Mouse (Mus musculus) small intestine, adult 2 months (tissue): ENCODE data around the gene Dlgap1. TPM values are rescaled to one million over a fixed set of nuclear protein-coding genes. Genes with fewer than 3 reads are reported as not detected.

Experiments used
- H3K27ac ChIP-seq: fragments of 200-500 bp; 2 replicates; pipeline ENCODE4 v1.5.1; 2012; ENCODE audit warnings: low read depth, low read length, control low read depth, inconsistent platforms; ENCODE audit not compliant: insufficient read depth
- H3K27me3 ChIP-seq: fragments of 200-500 bp; 2 replicates; pipeline ENCODE4 v1.6.1; 2012; ENCODE audit warnings: mild to moderate bottlenecking, moderate library complexity, low read length, inconsistent platforms; ENCODE audit not compliant: control insufficient read depth, insufficient read depth
- H3K36me3 ChIP-seq: fragments of 200-500 bp; 2 replicates; pipeline ENCODE4 v1.6.1; 2012; ENCODE audit warnings: mild to moderate bottlenecking, low read length, control low read depth, inconsistent platforms; ENCODE audit not compliant: control insufficient read depth, insufficient read depth
- H3K4me1 ChIP-seq: fragments of 200-500 bp; 2 replicates; pipeline ENCODE4 v1.6.1; 2012; ENCODE audit warnings: low read length, inconsistent platforms, mixed read lengths; ENCODE audit not compliant: control insufficient read depth, insufficient read depth, insufficient read length
- H3K4me3 ChIP-seq: fragments of 200-500 bp; 2 replicates; pipeline ENCODE4 v1.5.1; 2012; ENCODE audit warnings: low read depth, mild to moderate bottlenecking, control low read depth, inconsistent platforms, low read length, moderate library complexity
- CTCF ChIP-seq: fragments of 200-500 bp; IDR thresholded peaks from 2 replicates; pipeline ENCODE4 v1.5.1; 2012; ENCODE audit warnings: low read depth, mild to moderate bottlenecking, control low read depth, inconsistent platforms, low read length, moderate library complexity, mixed read lengths; ENCODE audit not compliant: insufficient replicate concordance, insufficient read length; ENCODE audit errors: extremely low read depth
- POLR2A ChIP-seq: fragments of 200-500 bp; IDR thresholded peaks from 2 replicates; pipeline ENCODE4 v1.6.1; 2012; ENCODE audit warnings: low read depth, mild to moderate bottlenecking, control low read depth, inconsistent platforms, low read length, moderate library complexity
- WGBS: fragments of 180-500 bp; shearing (Covaris S2); methylation state at CpG from one replicate; pipeline ENCODE4 v1.1.7; 2018; 5-methylcytosine and 5-hydroxymethylcytosine counted together
- polyA plus RNA-seq: library from polyadenylated mRNA; depleted of rRNA; stranded (reverse); fragments of >200 nt; gene quantifications from 2 replicates; pipeline ENCODE4 v1.2.3, GENCODE M21; 2012

Dlgap1 gene
- polyA plus RNA-seq, 1 experiment: 0.61 TPM

DNA sequence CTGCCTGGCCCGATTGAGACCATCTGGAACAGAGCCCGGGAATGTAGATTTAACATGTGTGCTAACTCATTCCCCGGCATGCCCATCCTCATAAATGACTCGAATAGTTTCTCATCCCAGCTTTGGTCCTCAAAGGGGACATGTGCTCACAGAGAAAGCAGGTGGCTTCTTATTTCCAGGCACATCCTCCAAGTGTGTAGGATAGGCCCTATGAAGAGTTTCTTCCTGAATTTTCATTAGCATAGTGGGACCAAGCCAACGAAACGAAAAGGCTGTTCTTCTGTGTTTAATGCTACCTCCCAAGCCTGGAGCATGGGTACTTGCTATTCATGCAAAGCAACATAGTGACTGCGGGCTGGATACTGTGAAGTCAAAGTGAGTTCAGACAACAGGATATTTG is 503.3 kb downstream of the Dlgap1 start:
- WGBS: 79% methylated on average over 7 of the region's 7 CpGs
- Histone ChIP-seq H3K4me3 (no peak overlapping the region), H3K36me3 (no peaks in the 10 kb centered on the region), H3K27me3 (no peaks in the 10 kb centered on the region), H3K27ac (no peak overlapping the region), H3K4me1 (no peaks in the 10 kb centered on the region)
- TF ChIP-seq CTCF (no peak), POLR2A (no peak)

- H3K36me3 ChIP-seq: no peaks in the 10 kb centered on the region
- H3K27ac ChIP-seq: no peak overlapping the region
- H3K4me3 ChIP-seq: no peak overlapping the region
- H3K4me1 ChIP-seq: no peaks in the 10 kb centered on the region
- WGBS: 70% methylated on average over 4 of the region's 4 CpGs
- no peak for TF ChIP-seq POLR2A
- TF ChIP-seq CTCF: no peak
- no peaks in the 10 kb centered on the region for H3K27me3 ChIP-seq
Measured at GRCm38 (mm10) chr17:70473871-70474270, 505.0 kb downstream of the Dlgap1 start.

- WGBS: 77% methylated on average over 4 of the region's 4 CpGs
- Histone ChIP-seq H3K27me3 (no peaks in the 10 kb centered on the region), H3K4me1 (no peaks in the 10 kb centered on the region)
Measured at GRCm38 (mm10) chr17:70483716-70484115, 514.8 kb downstream of the Dlgap1 start.

DNA sequence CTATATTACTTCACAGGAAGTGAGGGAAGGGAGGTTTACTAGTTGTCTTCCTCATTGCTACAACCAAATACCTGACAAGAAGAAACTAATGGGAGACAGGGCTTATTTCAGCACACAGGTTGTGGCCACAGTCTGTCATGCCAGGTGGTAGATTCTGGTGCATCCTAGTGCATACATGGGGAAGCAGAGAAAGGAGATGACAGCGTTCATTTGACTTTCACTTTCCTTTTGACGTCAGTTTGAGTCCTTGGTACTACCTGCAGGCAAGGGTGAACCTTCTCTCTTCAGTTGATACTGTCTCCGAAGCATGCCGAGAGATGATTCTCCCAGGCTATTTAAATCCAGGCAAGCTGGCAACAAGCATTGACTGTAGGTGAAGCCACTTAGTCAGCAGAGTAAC is 516.8 kb downstream of the Dlgap1 start:
- Histone ChIP-seq H3K4me1 (no peaks in the 10 kb centered on the region), H3K27ac (no peak overlapping the region), H3K27me3 (no peaks in the 10 kb centered on the region), H3K36me3 (no peaks in the 10 kb centered on the region), H3K4me3 (no peak overlapping the region)
- no peak for TF ChIP-seq CTCF
- 42% methylated on average over 4 of the region's 4 CpGs for WGBS

More at GRCm38 (mm10) chr17:70483716-70484115, 514.8 kb downstream of the Dlgap1 start:
- H3K27ac ChIP-seq: no peak overlapping the region
- TF ChIP-seq CTCF (no peak), POLR2A (no peak)
- no peaks in the 10 kb centered on the region for H3K36me3 ChIP-seq
- H3K4me3 ChIP-seq: no peak overlapping the region

GRCm38 (mm10) chr17:70486259-70486658 is 517.4 kb downstream of the Dlgap1 start:
- no peaks in the 10 kb centered on the region for H3K36me3 ChIP-seq
- H3K4me3 ChIP-seq: no peak overlapping the region
- H3K27ac ChIP-seq: no peak overlapping the region
- no peaks in the 10 kb centered on the region for H3K27me3 ChIP-seq
- TF ChIP-seq CTCF: no peak
- TF ChIP-seq POLR2A: no peak
- 34% methylated on average over 7 of the region's 7 CpGs for WGBS
- H3K4me1 ChIP-seq: no peaks in the 10 kb centered on the region

GRCm38 (mm10) chr17:70486831-70487230 is 518.0 kb downstream of the Dlgap1 start:
- 75% methylated on average over 10 of the region's 10 CpGs for WGBS
- H3K4me3 ChIP-seq: no peak overlapping the region
- H3K27me3 ChIP-seq: no peaks in the 10 kb centered on the region
- no peaks in the 10 kb centered on the region for H3K36me3 ChIP-seq
- no peak overlapping the region for H3K27ac ChIP-seq
- no peak for TF ChIP-seq POLR2A
- TF ChIP-seq CTCF: no peak
- H3K4me1 ChIP-seq: no peaks in the 10 kb centered on the region

DNA sequence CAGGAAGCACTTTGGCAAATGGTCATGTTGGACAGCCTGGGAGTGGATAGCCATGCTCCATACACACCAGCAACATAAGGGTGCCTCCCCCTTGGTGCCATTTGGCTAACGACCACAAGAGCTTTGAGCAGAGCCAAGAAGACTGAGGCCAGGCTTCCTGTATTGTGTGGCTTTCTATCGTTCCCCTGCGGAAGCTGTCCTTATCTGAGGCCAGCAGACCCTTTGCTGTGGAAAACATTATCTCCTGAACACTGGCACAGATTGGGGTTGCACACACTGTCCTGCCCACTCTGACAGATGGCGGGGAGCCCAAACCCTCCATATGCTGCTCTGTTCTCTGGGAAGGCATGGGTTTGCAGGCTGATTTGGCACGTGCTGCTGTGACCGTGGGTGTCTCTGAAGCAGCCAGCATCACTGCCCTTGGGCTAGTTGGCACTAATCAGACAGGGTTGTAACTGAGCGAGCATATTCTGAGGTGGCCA is 520.0 kb downstream of the Dlgap1 start:
- H3K36me3 ChIP-seq: no peaks in the 10 kb centered on the region
- WGBS: 64% methylated on average over 7 of the region's 7 CpGs

More for the DNA sequence above, 520.0 kb downstream of the Dlgap1 start:
- no peaks in the 10 kb centered on the region for H3K4me1 ChIP-seq
- H3K27me3 ChIP-seq: no peaks in the 10 kb centered on the region
- no peak overlapping the region for H3K27ac ChIP-seq
- H3K4me3 ChIP-seq: no peak overlapping the region
- no peak for TF ChIP-seq CTCF
- TF ChIP-seq POLR2A: no peak
